Mouse (Mus musculus) frontal cortex, postnatal 25 days (tissue): Measurements from ENCODE around the gene T.

ENCODE experiments used
- DNase-seq, 2 experiments: peaks; one replicate each; pipeline ENCODE4 v3.0.0; 2022; ENCODE audit warnings: low spot score in 2 of 2

The T gene

GRCm38 (mm10) chr17:8433121-8433977 lies 874 bp upstream of the T start:
- DNase-seq: no peak

- DNase-seq: no peak
Measured at GRCm38 (mm10) chr17:8436184-8436583, 2.0 kb downstream of the T start.

DNA sequence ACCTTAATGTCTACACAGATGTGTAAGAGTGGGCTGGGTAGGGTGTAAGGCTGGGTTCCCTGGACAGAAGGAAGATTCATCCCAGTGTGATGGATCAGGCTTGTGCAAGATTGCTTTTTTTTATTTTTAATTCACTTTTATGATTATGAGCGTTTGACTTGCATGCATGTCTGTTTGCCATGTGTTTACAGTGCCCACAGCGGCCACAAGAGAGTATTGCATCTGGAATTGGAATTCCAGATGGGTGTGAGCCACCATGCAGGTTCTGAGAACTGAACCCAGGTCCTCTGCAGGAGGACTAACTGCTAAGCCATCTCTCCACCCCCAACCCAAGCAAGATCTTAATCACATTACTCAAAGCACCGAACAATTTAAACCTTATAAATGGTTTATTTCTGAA lies 9.8 kb downstream of the T start:
- DNase-seq: no peak

DNA sequence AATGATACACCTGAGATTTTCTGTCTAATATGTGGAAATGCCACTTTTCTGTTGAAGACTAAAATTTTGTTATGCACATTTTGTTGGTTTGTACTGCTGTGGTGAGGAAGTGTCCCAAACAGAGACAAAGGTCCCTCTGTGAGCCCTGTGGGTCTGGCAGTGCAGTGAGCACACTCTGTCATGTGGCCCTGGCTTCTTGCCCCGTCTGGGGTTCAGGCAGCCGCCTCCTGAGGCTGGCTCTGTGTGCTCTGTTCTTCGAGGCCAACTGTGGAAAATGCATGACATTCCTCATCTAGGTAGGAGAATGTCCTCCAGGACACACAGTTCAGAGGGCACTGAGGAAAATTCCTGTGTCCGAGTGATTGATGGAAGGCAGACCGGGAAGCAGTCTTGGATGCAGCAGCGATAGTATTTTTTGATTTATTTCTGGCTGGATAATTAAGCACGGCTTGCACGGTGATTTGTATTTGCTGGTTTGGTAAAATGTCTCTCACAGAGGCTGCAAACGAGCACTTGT lies 13.5 kb downstream of the T start:
- no peak for DNase-seq

GRCm38 (mm10) chr17:8448324-8448723 lies 14.1 kb downstream of the T start:
- no peak for DNase-seq

DNA sequence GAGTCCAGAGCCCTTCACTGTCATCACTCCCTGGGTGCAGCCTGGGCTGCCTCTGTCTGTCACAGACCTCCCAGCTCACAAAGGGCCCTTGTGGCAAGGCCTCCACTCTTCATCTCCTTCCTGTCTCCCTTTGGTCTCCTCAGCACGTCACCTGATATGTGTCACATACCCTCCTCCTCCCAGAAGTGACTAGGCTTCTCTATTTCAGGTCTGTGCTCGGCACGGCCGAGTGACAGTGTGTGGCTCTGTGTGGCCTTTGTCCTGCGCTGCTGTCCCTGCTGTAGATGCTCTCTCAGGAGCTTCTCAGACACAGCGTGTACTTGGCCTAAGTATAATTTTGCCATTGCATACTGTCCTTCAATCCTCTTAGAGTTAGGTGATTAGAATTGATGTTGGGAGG lies 21.0 kb downstream of the T start:
- no peak for DNase-seq

- DNase-seq: no peak
Measured at GRCm38 (mm10) chr17:8455601-8456000, 21.4 kb downstream of the T start.

DNA sequence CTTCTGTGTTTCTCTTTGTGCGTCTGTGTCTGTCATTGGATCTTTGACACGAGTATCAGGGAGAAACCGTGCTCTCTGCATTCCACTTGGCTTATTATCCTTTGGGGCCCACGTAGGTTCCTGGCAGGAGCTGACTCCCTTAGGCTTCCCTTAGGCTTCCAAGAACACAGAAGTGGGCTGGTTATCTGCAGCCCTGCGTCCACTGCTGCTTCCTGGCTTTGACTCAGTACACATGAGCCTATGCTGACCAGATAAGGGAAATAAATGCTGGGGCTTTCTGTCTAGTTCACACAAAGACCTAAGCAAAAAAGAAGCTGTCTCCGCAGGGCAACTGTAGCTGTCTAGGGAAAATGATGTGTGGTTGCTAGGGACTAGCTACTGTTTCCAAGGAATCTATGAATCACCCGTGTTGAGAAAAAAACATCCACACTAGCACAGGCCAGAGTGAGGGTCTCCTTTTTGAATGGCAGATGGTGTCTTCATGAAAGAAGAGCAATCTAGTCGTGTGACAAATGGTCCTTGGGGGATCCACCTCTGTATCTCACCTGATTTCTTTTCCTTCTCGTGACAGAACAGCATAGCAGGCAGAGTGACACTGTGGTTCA lies 22.7 kb downstream of the T start:
- DNase-seq: no peak

DNA sequence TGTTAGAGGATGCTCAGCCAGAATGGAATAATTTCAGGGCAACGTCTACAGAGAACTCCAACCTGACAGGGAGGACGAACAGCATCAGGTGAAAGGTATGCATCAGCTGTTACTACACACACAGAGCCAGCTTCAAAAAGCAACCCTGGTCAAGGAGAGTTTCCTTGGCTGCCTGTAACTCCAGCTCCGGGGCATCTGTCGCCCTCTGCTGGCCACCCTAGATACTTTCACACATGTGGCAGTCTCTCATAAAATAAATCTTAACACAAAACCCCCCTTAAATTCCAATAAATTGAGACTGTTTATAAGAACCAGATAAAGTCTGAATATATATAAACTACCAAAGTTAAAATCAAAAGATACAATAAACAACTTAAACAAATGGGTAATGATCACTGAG lies 27.3 kb downstream of the T start:
- DNase-seq: peak in 1 of 2 experiments; percentile 33

DNA sequence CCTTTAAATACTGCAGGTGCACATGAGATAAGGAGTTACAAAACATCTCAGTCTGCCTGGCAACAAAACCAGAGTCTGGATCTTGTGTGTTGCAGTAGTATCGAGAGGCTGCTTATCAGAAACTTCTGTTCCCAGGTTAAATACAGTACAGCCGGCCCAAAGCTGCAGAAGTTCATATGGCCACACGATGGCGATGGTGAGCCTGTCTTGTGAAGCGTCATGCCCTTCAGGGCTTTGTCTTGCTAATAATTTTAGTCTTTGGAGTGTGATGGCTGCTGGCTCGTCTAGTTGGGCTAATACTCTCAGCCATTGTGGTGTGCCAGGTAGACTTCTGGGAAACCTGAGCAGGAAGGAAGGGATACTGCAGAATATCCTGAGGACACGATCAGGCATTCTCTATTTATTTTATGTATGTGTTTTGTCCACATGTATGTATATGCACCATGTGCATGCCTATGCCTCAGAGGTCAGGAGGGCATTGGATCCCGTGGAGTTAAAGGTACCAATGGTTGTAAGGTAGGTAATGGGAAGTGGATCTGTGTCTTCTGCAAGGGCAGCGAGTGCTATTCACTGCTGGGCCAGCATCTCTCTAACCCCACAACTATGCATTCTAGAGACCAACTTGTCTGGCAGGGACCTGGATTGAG lies 29.4 kb downstream of the T start:
- peak; percentile 51 to 62 for DNase-seq

GRCm38 (mm10) chr17:8467771-8468170 lies 33.5 kb downstream of the T start:
- no peak for DNase-seq

DNA sequence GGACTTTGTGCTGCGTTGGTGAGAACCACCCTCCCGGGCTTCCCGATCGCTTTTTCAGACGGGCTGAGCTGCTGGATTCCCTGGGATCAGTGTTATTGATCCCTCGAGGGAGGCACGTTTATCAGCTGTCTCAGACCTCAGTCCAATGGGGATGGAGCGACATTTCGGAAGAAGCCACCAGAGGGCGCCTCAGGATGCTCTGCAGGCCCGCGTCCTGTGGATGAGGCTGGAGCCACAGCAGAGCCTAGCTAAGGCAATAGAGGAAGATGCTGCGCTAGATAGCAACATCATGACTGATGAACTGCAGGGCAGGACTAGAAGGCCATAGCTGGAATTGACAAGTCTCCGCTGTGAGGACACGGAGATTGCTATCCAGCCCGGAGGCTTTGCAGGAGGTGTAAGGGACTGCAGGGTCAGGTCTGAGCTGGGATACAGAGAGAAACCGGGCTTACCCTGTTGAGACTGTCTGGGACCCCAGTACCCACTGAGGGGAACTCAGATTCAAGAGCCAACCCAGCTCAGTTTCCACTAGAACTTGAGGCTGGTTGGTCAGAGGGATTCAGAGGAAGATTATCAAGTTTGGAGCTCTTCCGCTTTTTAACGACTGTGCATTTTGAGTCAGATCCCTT lies 34.6 kb downstream of the T start:
- DNase-seq: peak; percentile 85 to 92

DNA sequence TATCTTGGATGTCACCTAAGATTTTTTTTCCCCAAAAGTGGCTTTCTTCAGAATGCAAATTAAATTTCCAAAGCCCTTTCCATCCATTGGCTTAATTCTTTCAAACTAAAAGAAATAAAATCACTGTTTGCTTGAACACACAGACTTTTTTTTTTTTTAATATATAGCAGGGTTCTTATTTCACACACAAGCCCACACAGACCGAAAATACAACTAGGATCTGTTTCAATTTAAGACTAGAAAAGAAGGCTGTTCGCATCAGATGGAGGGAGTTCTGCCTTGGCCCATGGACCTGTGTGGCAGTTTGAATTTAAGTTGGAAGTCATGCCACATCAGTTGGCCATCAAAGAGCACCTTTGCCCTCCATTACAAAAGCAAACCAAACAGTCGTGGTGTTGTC lies 44.3 kb downstream of the T start:
- DNase-seq: no peak

- DNase-seq: no peak
Measured at GRCm38 (mm10) chr17:8479493-8480128, 45.4 kb downstream of the T start.

- no peak for DNase-seq
Measured at GRCm38 (mm10) chr17:8481797-8482196, 47.6 kb downstream of the T start.

- DNase-seq: no peak
Measured at GRCm38 (mm10) chr17:8482876-8483275, 48.7 kb downstream of the T start.

- DNase-seq: no peak
Measured at GRCm38 (mm10) chr17:8484246-8484645, 50.0 kb downstream of the T start.

DNA sequence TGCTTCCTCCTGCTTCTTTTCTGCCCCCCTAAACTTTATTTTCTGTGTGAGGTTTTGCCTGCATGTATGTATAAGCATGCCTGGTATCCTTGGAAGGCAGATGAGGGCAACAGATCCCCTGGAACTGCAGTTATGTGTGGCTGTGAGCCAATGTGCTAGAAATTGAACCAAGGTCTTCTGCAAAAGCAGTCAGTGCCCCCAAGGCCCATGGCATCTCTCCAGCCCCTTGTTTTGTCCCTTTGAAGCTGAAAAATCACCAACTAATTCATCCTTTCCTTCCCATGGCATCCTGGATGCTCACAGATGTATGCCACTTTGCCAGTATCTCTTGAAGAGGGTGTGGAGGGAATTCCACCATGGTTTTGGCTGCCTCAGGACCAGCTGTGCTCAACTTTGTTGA lies 50.9 kb downstream of the T start:
- no peak for DNase-seq

DNA sequence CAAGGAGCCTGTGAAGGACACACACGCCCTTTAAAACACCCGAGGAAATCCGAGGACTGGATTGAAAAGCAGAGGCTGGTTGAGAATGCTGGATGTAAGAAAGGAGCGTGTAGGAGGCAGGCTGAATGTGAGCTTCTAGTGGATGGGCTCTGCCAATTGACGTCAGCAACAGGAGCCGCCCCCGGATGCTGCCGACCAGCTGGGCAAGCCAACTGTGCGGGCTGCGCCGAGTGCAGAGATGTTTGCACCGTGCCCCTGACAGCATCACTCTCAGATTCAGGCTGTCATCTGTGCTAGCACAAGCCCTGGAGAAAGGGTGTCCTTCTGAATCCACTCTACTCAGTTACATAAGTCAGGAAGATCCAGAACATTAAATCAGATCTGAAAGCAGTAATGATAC lies 53.6 kb downstream of the T start:
- peak; percentile 86 to 88 for DNase-seq

DNA sequence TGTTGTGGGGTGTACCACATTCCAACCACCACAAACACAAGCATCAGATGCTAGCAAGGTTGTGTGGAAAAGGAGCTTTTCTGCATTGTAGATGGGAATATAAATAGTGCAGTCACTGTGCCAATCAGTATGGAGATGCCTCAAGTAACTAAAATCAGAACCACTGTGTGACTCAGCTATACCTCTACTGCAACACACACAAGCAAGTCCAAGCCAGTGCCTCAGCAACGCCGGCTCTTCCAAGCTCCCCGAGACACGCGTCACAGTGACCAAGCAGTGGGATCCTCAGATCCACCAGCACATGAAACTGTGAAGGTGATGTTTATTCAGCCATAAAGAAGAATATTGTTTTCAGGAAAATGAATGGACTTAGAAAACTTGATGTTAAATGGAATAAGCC lies 56.7 kb downstream of the T start:
- DNase-seq: no peak
